30 mouse cellular contexts compared by ENCODE assay signal in the genomic region with DNA sequence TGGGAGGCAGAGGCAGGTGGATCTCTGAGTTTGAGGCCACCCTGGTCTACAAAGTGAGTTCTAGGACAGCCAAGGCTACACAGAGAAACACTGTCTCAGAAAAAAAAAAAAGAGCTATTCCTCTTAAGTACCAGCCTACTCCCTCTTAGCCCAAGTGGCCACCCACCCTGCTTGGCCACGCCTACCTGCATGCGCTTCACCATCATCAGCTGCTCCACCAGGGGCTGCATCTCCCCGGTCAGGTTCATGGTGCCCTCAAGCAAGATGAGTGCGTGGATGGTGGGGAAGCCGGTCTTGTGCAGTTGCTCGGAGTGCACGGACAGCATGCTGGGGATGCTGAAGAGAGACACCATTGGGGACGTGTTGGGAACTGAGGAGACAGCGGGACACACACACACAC. TPM values are rescaled to one million over a fixed set of nuclear protein-coding genes. Genes with fewer than 3 reads are reported as not detected.
A peak's percentile ranks its signal among the peaks of the same experiment; 100 is the strongest.
DNase-seq lines count a peak whose midpoint lies in the region; ATAC-seq and TF ChIP-seq lines count a peak whose summit lies in the region.
"Had no signal": no experiment of that assay in that cellular context is flagged by ENCODE, and none has a peak within 500 bp of the region (broad histone marks: within the 10 kb centered on the region; RNA-seq: fewer than 3 reads in every experiment).

No protein-coding gene starts in this region.

- H3K9me3 ChIP-seq in heart, embryonic 11.5 days (replicated peaks; ENCODE audit: control insufficient read depth, low read length) = no peaks in the 10 kb centered on the region
- no peaks in the 10 kb centered on the region for H3K9me3 ChIP-seq in ES-E14 (ENCODE audit: control insufficient read depth, insufficient read depth, low read depth, low read length)
- no peaks in the 10 kb centered on the region for H3K9me3 ChIP-seq in forebrain, embryonic 15.5 days
- H3K9me3 ChIP-seq: embryonic facial prominence, embryonic 13.5 days; embryonic facial prominence, embryonic 15.5 days; forebrain, embryonic 10.5 days; forebrain, embryonic 12.5 days had no signal

- WGBS in heart, embryonic 11.5 days (ENCODE audit: insufficient replicate concordance) = 89% methylated on average over 9 of the region's 9 CpGs
- 92% methylated on average over 9 of the region's 9 CpGs for whole genome bisulfite sequencing in forebrain, embryonic 15.5 days
- WGBS in lung, adult 2 months = 92% methylated on average over 9 of the region's 9 CpGs

- in situ Hi-C loops in ES-E14 (cut with MboI; ENCODE audit: low sequenced_read_pairs in 2 of 2, unreplicated experiment in 2 of 2) = no loop called here

- H3K4me3 ChIP-seq in heart, embryonic 11.5 days (ENCODE audit: low read depth, low read length) = no peak overlapping the region
- no peak overlapping the region for H3K4me3 ChIP-seq in ES-E14 (ENCODE audit: insufficient read depth in 1 of 2, low read depth in 1 of 2, low read length in 2 of 2, poor library complexity in 1 of 2, severe bottlenecking in 1 of 2)
- no peak overlapping the region for H3K4me3 ChIP-seq in forebrain, embryonic 15.5 days
- H3K4me3 ChIP-seq in lung, adult 2 months (replicated peaks; ENCODE audit: extremely low read depth, low read depth, low read length) = no peak overlapping the region
- H3K4me3 ChIP-seq: embryonic facial prominence, embryonic 13.5 days; embryonic facial prominence, embryonic 15.5 days; erythroblast, embryonic 14.5 days; forebrain, embryonic 10.5 days; forebrain, embryonic 12.5 days had no signal

- no peak for DNase-seq in heart, postnatal 14 days
- DNase-seq in ES-CJ7 (ENCODE audit: low read depth, low spot score) = peak; percentile 71
- no peak for DNase-seq in ES-E14 (ENCODE audit: low read depth, low spot score)
- peak; percentile 72 for DNase-seq in ZHBTc4 (ENCODE audit: low read depth, low spot score)
- no peak for DNase-seq in lung, adult 2 months
- DNase-seq: adrenal gland, adult 2 months; adrenal gland, postnatal 10 days; adrenal gland, postnatal 25 days; cerebellum, adult 11 months; cerebellum, adult 18-20 months; cerebellum, adult 8-10 months; cerebellum, adult 9-11 months; cerebellum, postnatal 14 days; cerebellum, postnatal 36 days; embryo, embryonic 11 days had no signal

- TF ChIP-seq POLR2A in lung, adult 2 months (IDR thresholded peaks at IDR 0.05; ENCODE audit: borderline replicate concordance, extremely low read depth, low read depth, low read length) = no peak

- ATAC-seq in heart, embryonic 11.5 days (replicated peaks; ENCODE audit: insufficient number of reproducible peaks, low FRiP score, low TSS enrichment) = 0 out of 2 replicates have a peak, but pooled peaks have one; percentile 8
- no peak for ATAC-seq in forebrain, embryonic 15.5 days (replicated peaks)
- ATAC-seq: forebrain, embryonic 16.5 days had no signal

- no peak for TF ChIP-seq CTCF in lung, adult 2 months (IDR thresholded peaks at IDR 0.05; ENCODE audit: insufficient read depth, low read length)

- H3K27ac ChIP-seq in heart, embryonic 11.5 days (ENCODE audit: low read depth, low read length) = no peak overlapping the region
- H3K27ac ChIP-seq in ES-E14 (ENCODE audit: insufficient read depth, low read depth, low read length, poor library complexity, severe bottlenecking) = no peak overlapping the region
- H3K27ac ChIP-seq in forebrain, embryonic 15.5 days (replicated peaks) = no peak overlapping the region
- H3K27ac ChIP-seq: embryonic facial prominence, embryonic 13.5 days; embryonic facial prominence, embryonic 15.5 days; forebrain, embryonic 10.5 days; forebrain, embryonic 12.5 days had no signal

- H3K4me1 ChIP-seq in heart, embryonic 11.5 days (ENCODE audit: control insufficient read depth, insufficient read depth, low read length) = no peaks in the 10 kb centered on the region; the same call in 1 of the 2 replicates
- H3K4me1 ChIP-seq in ES-E14 (ENCODE audit: control insufficient read depth in 2 of 2, insufficient read depth in 2 of 2, low read length in 2 of 2, poor library complexity in 1 of 2) = peaks cover 0 to 19% of the 10 kb centered on the region in 2 experiments; a peak in 2 of 4 replicates
- peaks cover 11% of the 10 kb centered on the region for H3K4me1 ChIP-seq in forebrain, embryonic 15.5 days
- peaks cover 4% of the 10 kb centered on the region; the same call in 1 of the 2 replicates for H3K4me1 ChIP-seq in lung, adult 2 months (ENCODE audit: control insufficient read depth, insufficient read depth, low read length)

- peaks cover 22% of the 10 kb centered on the region for H3K36me3 ChIP-seq in heart, embryonic 11.5 days (ENCODE audit: control insufficient read depth, insufficient read depth, low read length)
- H3K36me3 ChIP-seq in ES-E14 (ENCODE audit: control insufficient read depth, insufficient read depth, low read length, poor library complexity, severe bottlenecking) = peaks cover 26% of the 10 kb centered on the region
- H3K36me3 ChIP-seq in forebrain, embryonic 15.5 days = peaks cover 43% of the 10 kb centered on the region

- H3K9ac ChIP-seq in heart, embryonic 11.5 days (ENCODE audit: low read depth, low read length) = no peak overlapping the region
- H3K9ac ChIP-seq in ES-E14 (ENCODE audit: insufficient read depth, low read depth, low read length, poor library complexity, severe bottlenecking) = no peak overlapping the region
- no peak overlapping the region for H3K9ac ChIP-seq in forebrain, embryonic 15.5 days (replicated peaks)
- H3K9ac ChIP-seq: embryonic facial prominence, embryonic 13.5 days; embryonic facial prominence, embryonic 15.5 days; forebrain, embryonic 12.5 days had no signal

- intact Hi-C loops in heart, postnatal 14 days (cut with DNase I) = loop anchor here (2.0 kb wide), 1 partner anchor 73 kb away; no protein-coding TSS in a partner anchor

- H3K27me3 ChIP-seq in heart, embryonic 11.5 days (ENCODE audit: control insufficient read depth, insufficient read depth, low read length) = no peaks in the 10 kb centered on the region
- H3K27me3 ChIP-seq in forebrain, embryonic 15.5 days = no peaks in the 10 kb centered on the region
- H3K27me3 ChIP-seq: embryonic facial prominence, embryonic 13.5 days; embryonic facial prominence, embryonic 15.5 days; forebrain, embryonic 12.5 days had no signal

- no peak overlapping the region for H3K4me2 ChIP-seq in heart, embryonic 11.5 days
- no peak overlapping the region for H3K4me2 ChIP-seq in forebrain, embryonic 15.5 days (replicated peaks)
- H3K4me2 ChIP-seq: embryonic facial prominence, embryonic 13.5 days; embryonic facial prominence, embryonic 15.5 days; forebrain, embryonic 12.5 days had no signal

TF ChIP-seq in ES-E14, 5 proteins besides CTCF, POLR2A, EP300 and RAD21:
- TF ChIP-seq CHD2 (IDR thresholded peaks at IDR 0.05; ENCODE audit: low read depth, low read length) (no peak), MAFK (IDR thresholded peaks at IDR 0.05; ENCODE audit: insufficient read depth, low read depth, low read length) (no peak), ZNF384 (IDR thresholded peaks at IDR 0.05; ENCODE audit: low read depth, low read length) (0 out of 2 replicates have a peak, but pooled peaks have one; percentile 11), ZC3H11A (IDR thresholded peaks at IDR 0.05; ENCODE audit: borderline replicate concordance, low read depth, low read length) (no peak)

RNA-seq across cellular contexts. Expression of a gene that starts 13.3 kb away (rescaled TPM):
- 31.6 and 42.1 TPM in 2 replicates for polyA plus RNA-seq in heart, embryonic 11.5 days (2014; fragmentation: Nextera tagmentation; extraction: Ambion mirVana)
- total RNA-seq in heart, postnatal 14 days (2021) = 10 to 100 TPM; 49.5 to 49.8 TPM
- total RNA-seq in ES-E14 (2012; rRNA removed) = 53.5 and 75.7 TPM in 2 replicates
- polyA plus RNA-seq in forebrain, embryonic 15.5 days (2015; fragmentation: Nextera tagmentation; extraction: Ambion mirVana) = 85.1 and 93.6 TPM in 2 replicates
- polyA plus RNA-seq in lung, adult 2 months (2012; rRNA removed) = 45.0 and 55.1 TPM in 2 replicates

RNA-seq across cellular contexts. Expression of a gene that starts 14.9 kb away (rescaled TPM):
- not detected in 2 replicates for polyA plus RNA-seq in heart, embryonic 11.5 days (2014; fragmentation: Nextera tagmentation; extraction: Ambion mirVana)
- total RNA-seq in heart, postnatal 14 days (2021) = not detected
- total RNA-seq in ES-E14 (2012; rRNA removed) = 0.18 TPM in 1 of 2 replicates, not detected in the other
- not detected in 2 replicates for polyA plus RNA-seq in forebrain, embryonic 15.5 days (2015; fragmentation: Nextera tagmentation; extraction: Ambion mirVana)
- polyA plus RNA-seq in lung, adult 2 months (2012; rRNA removed) = not detected in 2 replicates
- total RNA-seq: adrenal gland, adult 2 months; adrenal gland, postnatal 10 days; adrenal gland, postnatal 25 days; adrenal gland, postnatal 4 days; common myeloid progenitor, adult 5-6 weeks; MEL had no signal
- polyA plus RNA-seq: adrenal gland, adult 2 months; brain, embryonic 14.5 days; C2C12; embryonic facial prominence, embryonic 11.5 days; embryonic facial prominence, embryonic 13.5 days; erythroblast, embryonic 14.5 days; forebrain, embryonic 10.5 days; forebrain, embryonic 12.5 days; forebrain, embryonic 16.5 days; frontal cortex, adult 2 months had no signal

RNA-seq across cellular contexts. Expression of a gene that starts 24.5 kb away (rescaled TPM):
- polyA plus RNA-seq in heart, embryonic 11.5 days (2014; fragmentation: Nextera tagmentation; extraction: Ambion mirVana) = 32.2 and 35.7 TPM in 2 replicates
- total RNA-seq in heart, postnatal 14 days (2021) = 100 to 1,000 TPM; 123 to 130 TPM
- 7.7 and 9.0 TPM in 2 replicates for total RNA-seq in ES-E14 (2012; rRNA removed)
- 164 and 166 TPM in 2 replicates for polyA plus RNA-seq in forebrain, embryonic 15.5 days (2015; fragmentation: Nextera tagmentation; extraction: Ambion mirVana)
- polyA plus RNA-seq in lung, adult 2 months (2012; rRNA removed) = 142 and 159 TPM in 2 replicates

RNA-seq across cellular contexts. Expression of a gene that starts 33.6 kb away (rescaled TPM):
- 122 and 131 TPM in 2 replicates for polyA plus RNA-seq in heart, embryonic 11.5 days (2014; fragmentation: Nextera tagmentation; extraction: Ambion mirVana)
- 100 to 1,000 TPM; 110 TPM for total RNA-seq in heart, postnatal 14 days (2021)
- total RNA-seq in ES-E14 (2012; rRNA removed) = 376 and 408 TPM in 2 replicates
- polyA plus RNA-seq in forebrain, embryonic 15.5 days (2015; fragmentation: Nextera tagmentation; extraction: Ambion mirVana) = 209 and 213 TPM in 2 replicates
- polyA plus RNA-seq in lung, adult 2 months (2012; rRNA removed) = 136 and 156 TPM in 2 replicates

RNA-seq across cellular contexts. Expression of a gene that starts 51.8 kb away (rescaled TPM):
- polyA plus RNA-seq in heart, embryonic 11.5 days (2014; fragmentation: Nextera tagmentation; extraction: Ambion mirVana) = not detected in 2 replicates
- not detected for total RNA-seq in heart, postnatal 14 days (2021)
- total RNA-seq in ES-E14 (2012; rRNA removed) = 0.16 and 0.40 TPM in 2 replicates
- not detected in 2 replicates for polyA plus RNA-seq in forebrain, embryonic 15.5 days (2015; fragmentation: Nextera tagmentation; extraction: Ambion mirVana)
- polyA plus RNA-seq in lung, adult 2 months (2012; rRNA removed) = 11.5 TPM in 1 of 2 replicates, not detected in the other
- total RNA-seq: adrenal gland, adult 2 months; adrenal gland, postnatal 10 days; adrenal gland, postnatal 25 days; adrenal gland, postnatal 4 days had no signal
- polyA plus RNA-seq: adrenal gland, adult 2 months; brain, embryonic 14.5 days; C2C12; erythroblast, embryonic 14.5 days; forebrain, embryonic 10.5 days; forebrain, embryonic 12.5 days; forebrain, embryonic 16.5 days had no signal

Comparison
In these comparisons a context has a peak if more than half of its experiments do, and no peak if none do; other contexts are left out.
1. DNase-seq: peak in ES-CJ7 (single experiment) and ZHBTc4 (single experiment); none in heart, postnatal 14 days (0 of 2), ES-E14 (single experiment) and lung, adult 2 months (single experiment).